Mouse (Mus musculus) effector memory CD4-positive, alpha-beta T cell, adult 7 months (primary cell): ENCODE measurements around the gene Svs3a. TPM values are rescaled to one million over a fixed set of nuclear protein-coding genes. Genes with fewer than 3 reads are reported as not detected.

ENCODE experiments used
- polyA plus RNA-seq: library from polyadenylated mRNA; unstranded; fragments of 100-300 nt; shearing (Covaris generic); gene quantifications from one replicate; pipeline ENCODE4 v1.2.1, GENCODE M21; 2017

Gene Svs3a
- not detected for polyA plus RNA-seq

DNA sequence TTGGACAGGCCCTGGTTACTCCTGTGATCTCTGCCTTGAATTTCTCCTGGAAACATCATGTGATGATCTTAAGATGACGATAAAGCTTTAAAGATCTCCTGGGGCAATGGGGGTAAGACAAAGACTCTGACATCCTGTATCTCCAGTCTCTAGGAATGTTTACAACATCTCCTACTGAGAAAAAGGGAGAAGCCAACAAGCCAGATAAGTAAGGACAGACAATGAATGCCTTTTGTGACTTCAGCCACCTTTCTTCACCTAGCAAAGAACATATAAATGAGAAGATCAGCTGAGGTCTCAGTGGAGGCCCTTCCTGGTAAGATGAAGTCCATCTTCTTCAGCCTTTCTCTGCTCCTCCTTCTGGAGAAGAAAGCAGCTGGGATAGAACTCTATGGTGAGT, at the start of gene Svs3a:
Gene Svs3a (plus strand): TSS at position 301 of the 400 bp plus-strand sequence.

GRCm38 (mm10) chr2:164256540-164256939, 32.5 kb upstream of the Svs3a start, which contains the start of gene Svs3b:
TSS of gene Svs3b (minus strand) at chr2:164256640.

DNA sequence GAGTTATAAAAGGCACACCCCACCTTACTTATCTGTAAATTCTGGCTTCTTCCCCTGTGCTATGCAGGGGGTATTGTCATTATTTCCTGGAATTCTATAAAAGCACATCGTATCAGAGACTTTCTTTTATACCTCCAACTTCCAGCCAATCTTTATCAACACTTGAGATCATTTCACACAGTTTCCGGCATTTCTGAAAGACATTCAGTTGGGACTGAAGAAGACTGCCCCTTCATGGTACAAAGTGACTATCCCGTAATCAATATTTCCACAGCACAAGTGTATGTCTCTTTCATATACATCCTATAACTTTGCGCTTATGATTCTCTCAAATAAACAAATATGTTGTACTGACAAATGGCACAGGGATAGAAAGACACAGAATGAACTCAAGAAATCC, 10.7 kb upstream of the Svs3a start, which contains the start of gene Svs4:
Gene Svs4 (minus strand): TSS at position 101 of the 400 bp plus-strand sequence.

DNA sequence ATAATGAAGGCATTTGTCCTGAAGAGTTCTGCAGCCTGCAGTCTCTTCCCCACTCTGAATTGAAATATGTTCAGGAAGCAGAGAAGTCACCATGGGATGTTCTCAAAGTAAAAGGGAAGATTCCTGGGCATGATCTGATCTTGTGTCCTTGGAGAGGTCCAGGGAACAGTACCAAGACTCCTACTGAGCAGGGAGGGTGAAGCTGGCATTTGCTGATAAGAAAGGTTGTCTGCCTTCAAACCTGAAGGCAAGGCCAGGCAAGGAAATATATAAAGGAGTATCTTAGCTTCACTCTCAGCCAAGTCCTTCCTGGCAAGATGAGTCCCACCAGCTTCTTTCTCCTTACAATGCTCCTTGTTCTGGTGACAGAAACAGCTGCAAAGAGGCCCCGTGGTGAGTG, 27.4 kb downstream of the Svs3a start, which contains the start of gene Svs6:
Gene Svs6 (plus strand): TSS at position 301 of the 400 bp plus-strand sequence.

GRCm38 (mm10) chr2:164332440-164332839, 43.4 kb downstream of the Svs3a start, which contains the start of gene Svs5:
TSS of gene Svs5 (plus strand) at chr2:164332740.

Other genes with a start within 250 kb of the Svs3a start
- 268 TPM for gene Stk4, start 218.9 kb upstream of the Svs3a start, polyA plus RNA-seq
- gene Tomm34, start 218.1 kb upstream of the Svs3a start, polyA plus RNA-seq: 119 TPM
- gene Kcns1, start 118.2 kb upstream of the Svs3a start, polyA plus RNA-seq: 0.13 TPM
- gene Wfdc5, start 106.5 kb upstream of the Svs3a start, polyA plus RNA-seq: 0.38 TPM
- not detected for gene Wfdc12, start 98.7 kb upstream of the Svs3a start, polyA plus RNA-seq
- gene Wfdc15a, start 89.1 kb upstream of the Svs3a start, polyA plus RNA-seq: not detected
- not detected for gene Wfdc15b, start 67.6 kb upstream of the Svs3a start, polyA plus RNA-seq
- gene Svs2, start 50.8 kb upstream of the Svs3a start, polyA plus RNA-seq: not detected
- not detected for gene Svs3b, start 32.6 kb upstream of the Svs3a start, polyA plus RNA-seq
- gene Svs4, start 10.8 kb upstream of the Svs3a start, polyA plus RNA-seq: not detected
- gene Svs6, start 27.5 kb downstream of the Svs3a start, polyA plus RNA-seq: not detected
- not detected for gene Svs5, start 43.5 kb downstream of the Svs3a start, polyA plus RNA-seq
- 12.2 TPM for gene Slpi, start 99.8 kb downstream of the Svs3a start, polyA plus RNA-seq
- gene Rbpjl, start 113.9 kb downstream of the Svs3a start, polyA plus RNA-seq: 0.71 TPM
- gene Matn4, start 115.9 kb downstream of the Svs3a start, polyA plus RNA-seq: 0.69 TPM
- gene Sdc4, start 154.6 kb downstream of the Svs3a start, polyA plus RNA-seq: 0.63 TPM
- gene Sys1, start 167.7 kb downstream of the Svs3a start, polyA plus RNA-seq: 86.9 TPM
- gene Gm20458, start 171.7 kb downstream of the Svs3a start, polyA plus RNA-seq: 11.7 TPM
- 0.41 TPM for gene Trp53tg5, start 184.5 kb downstream of the Svs3a start, polyA plus RNA-seq
- gene Dbndd2, start 196.8 kb downstream of the Svs3a start, polyA plus RNA-seq: 1.6 TPM
- 12.8 TPM for gene Pigt, start 208.3 kb downstream of the Svs3a start, polyA plus RNA-seq